In genomic region chr4:59322056-59322455, GRCm38 (mm10) we compare ENCODE assay signal across 18 mouse cellular contexts.
DNase-seq lines count a peak whose midpoint lies in the region; ATAC-seq and TF ChIP-seq lines count a peak whose summit lies in the region.
"Had no signal": no experiment of that assay in that cellular context is flagged by ENCODE, and none has a peak within 500 bp of the region (broad histone marks: within the 10 kb centered on the region; RNA-seq: fewer than 3 reads in every experiment).

No protein-coding gene starts in this region.

- no peak for TF ChIP-seq POLR2A in embryonic fibroblast, embryonic 13.5 days (IDR thresholded peaks at IDR 0.05; ENCODE audit: low read depth, low read length)

- peak overlapping the region; percentile 64 for H3K27ac ChIP-seq in hindbrain, embryonic 10.5 days
- no peak overlapping the region for H3K27ac ChIP-seq in hindbrain, embryonic 16.5 days (ENCODE audit: low read depth, low read length)
- H3K27ac ChIP-seq in midbrain, embryonic 10.5 days (replicated peaks): peak overlapping the region; percentile 46; the same call in 1 of the 2 replicates
- no peak overlapping the region for H3K27ac ChIP-seq in midbrain, postnatal 0 days (ENCODE audit: low read depth, low read length)
- H3K27ac ChIP-seq in embryonic fibroblast, embryonic 13.5 days (ENCODE audit: insufficient read depth, low read length): peak overlapping the region; percentile 92
- H3K27ac ChIP-seq in intestine, embryonic 16.5 days (ENCODE audit: low read length): no peak overlapping the region
- H3K27ac ChIP-seq: forebrain, embryonic 15.5 days; heart, embryonic 13.5 days; hindbrain, embryonic 12.5 days; hindbrain, postnatal 0 days had no signal

- no peak for ATAC-seq in hindbrain, embryonic 16.5 days
- ATAC-seq in midbrain, postnatal 0 days (ENCODE audit: low FRiP score): no peak
- no peak for ATAC-seq in intestine, embryonic 16.5 days

- H3K36me3 ChIP-seq in hindbrain, embryonic 10.5 days: no peaks in the 10 kb centered on the region
- H3K36me3 ChIP-seq in hindbrain, embryonic 16.5 days (ENCODE audit: control insufficient read depth, insufficient read depth, low read length): no peaks in the 10 kb centered on the region
- no peaks in the 10 kb centered on the region for H3K36me3 ChIP-seq in midbrain, embryonic 10.5 days
- no peaks in the 10 kb centered on the region for H3K36me3 ChIP-seq in midbrain, postnatal 0 days (ENCODE audit: insufficient read depth, low read length)
- no peaks in the 10 kb centered on the region for H3K36me3 ChIP-seq in intestine, embryonic 16.5 days (ENCODE audit: control insufficient read depth, insufficient read depth, low read length)
- H3K36me3 ChIP-seq: forebrain, embryonic 15.5 days; heart, embryonic 13.5 days; hindbrain, embryonic 12.5 days had no signal

- H3K9ac ChIP-seq in hindbrain, embryonic 16.5 days (ENCODE audit: low read depth, low read length): no peak overlapping the region
- no peak overlapping the region for H3K9ac ChIP-seq in midbrain, postnatal 0 days (replicated peaks; ENCODE audit: low read length, poor library complexity, severe bottlenecking)
- H3K9ac ChIP-seq in intestine, embryonic 16.5 days (ENCODE audit: low read depth, low read length): no peak overlapping the region
- H3K9ac ChIP-seq: forebrain, embryonic 15.5 days; heart, embryonic 13.5 days; hindbrain, embryonic 12.5 days had no signal

- H3K9me3 ChIP-seq in hindbrain, embryonic 10.5 days: no peaks in the 10 kb centered on the region
- no peaks in the 10 kb centered on the region for H3K9me3 ChIP-seq in hindbrain, embryonic 16.5 days (ENCODE audit: control insufficient read depth, low read length)
- H3K9me3 ChIP-seq in midbrain, embryonic 10.5 days (replicated peaks): no peaks in the 10 kb centered on the region
- H3K9me3 ChIP-seq in midbrain, postnatal 0 days (ENCODE audit: low read length): no peaks in the 10 kb centered on the region
- no peaks in the 10 kb centered on the region for H3K9me3 ChIP-seq in intestine, embryonic 16.5 days (ENCODE audit: control insufficient read depth, low read length)
- H3K9me3 ChIP-seq: forebrain, embryonic 15.5 days; heart, embryonic 13.5 days; hindbrain, embryonic 12.5 days had no signal

- H3K27me3 ChIP-seq in hindbrain, embryonic 10.5 days (ENCODE audit: insufficient read depth, poor library complexity, severe bottlenecking): no peaks in the 10 kb centered on the region
- no peaks in the 10 kb centered on the region for H3K27me3 ChIP-seq in hindbrain, embryonic 16.5 days (replicated peaks; ENCODE audit: control insufficient read depth, insufficient read depth, low read length)
- H3K27me3 ChIP-seq in midbrain, embryonic 10.5 days (ENCODE audit: low read depth, poor library complexity, severe bottlenecking): no peaks in the 10 kb centered on the region
- H3K27me3 ChIP-seq in midbrain, postnatal 0 days (ENCODE audit: insufficient read depth, low read length): no peaks in the 10 kb centered on the region
- no peaks in the 10 kb centered on the region for H3K27me3 ChIP-seq in intestine, embryonic 16.5 days (replicated peaks; ENCODE audit: control insufficient read depth, insufficient read depth, low read length)
- H3K27me3 ChIP-seq: forebrain, embryonic 15.5 days; heart, embryonic 13.5 days; hindbrain, embryonic 12.5 days had no signal

- no peak for TF ChIP-seq CTCF in midbrain, postnatal 0 days (IDR thresholded peaks at IDR 0.05)
- no peak for TF ChIP-seq CTCF in embryonic fibroblast, embryonic 13.5 days (IDR thresholded peaks at IDR 0.05; ENCODE audit: borderline replicate concordance, insufficient read depth, low read length)

- H3K4me1 ChIP-seq in hindbrain, embryonic 10.5 days (replicated peaks): peaks cover 29% of the 10 kb centered on the region
- peaks cover 3% of the 10 kb centered on the region; the same call in 1 of the 2 replicates for H3K4me1 ChIP-seq in hindbrain, embryonic 16.5 days (ENCODE audit: control insufficient read depth, insufficient read depth, low read depth, low read length)
- peaks cover 23% of the 10 kb centered on the region for H3K4me1 ChIP-seq in midbrain, embryonic 10.5 days
- H3K4me1 ChIP-seq in midbrain, postnatal 0 days (ENCODE audit: insufficient read depth, low read length): no peaks in the 10 kb centered on the region
- peaks cover 40% of the 10 kb centered on the region for H3K4me1 ChIP-seq in embryonic fibroblast, embryonic 13.5 days (ENCODE audit: control insufficient read depth, insufficient read depth, low read length)
- peaks cover 18% of the 10 kb centered on the region for H3K4me1 ChIP-seq in intestine, embryonic 16.5 days (ENCODE audit: control insufficient read depth, insufficient read depth, low read length)

- DNase-seq in hindbrain, embryonic 10.5 days (ENCODE audit: low spot score): no peak
- no peak for DNase-seq in midbrain, embryonic 10.5 days (ENCODE audit: low spot score)
- DNase-seq in midbrain, postnatal 0 days (ENCODE audit: low spot score): no peak
- peak; percentile 1 for DNase-seq in urinary bladder, postnatal 25 days (ENCODE audit: low spot score)
- DNase-seq in urinary bladder, postnatal 36 days (ENCODE audit: low spot score in 2 of 2): no peak
- DNase-seq: adrenal gland, adult 8-10 months; adrenal gland, postnatal 36 days; cerebellum, adult 2 months; cerebellum, postnatal 10 days; gastrocnemius, postnatal 10 days; heart, postnatal 36 days had no signal

- no peak overlapping the region for H3K4me3 ChIP-seq in hindbrain, embryonic 10.5 days
- H3K4me3 ChIP-seq in hindbrain, embryonic 16.5 days (ENCODE audit: low read length): no peak overlapping the region
- no peak overlapping the region for H3K4me3 ChIP-seq in midbrain, embryonic 10.5 days
- H3K4me3 ChIP-seq in midbrain, postnatal 0 days (ENCODE audit: low read depth, low read length): no peak overlapping the region
- no peak overlapping the region for H3K4me3 ChIP-seq in embryonic fibroblast, embryonic 13.5 days (ENCODE audit: insufficient read depth, low read length)
- H3K4me3 ChIP-seq in intestine, embryonic 16.5 days (ENCODE audit: low read length): no peak overlapping the region
- H3K4me3 ChIP-seq: forebrain, embryonic 15.5 days; heart, embryonic 13.5 days; hindbrain, embryonic 12.5 days had no signal

- H3K4me2 ChIP-seq in hindbrain, embryonic 16.5 days (ENCODE audit: low read length): no peak overlapping the region
- no peak overlapping the region for H3K4me2 ChIP-seq in midbrain, postnatal 0 days (ENCODE audit: low read depth, low read length, poor library complexity, severe bottlenecking)
- no peak overlapping the region for H3K4me2 ChIP-seq in intestine, embryonic 16.5 days (ENCODE audit: low read depth, low read length)
- H3K4me2 ChIP-seq: forebrain, embryonic 15.5 days; heart, embryonic 13.5 days; hindbrain, embryonic 12.5 days had no signal

- 68% methylated on average over 6 of the region's 6 CpGs for WGBS in hindbrain, embryonic 10.5 days
- WGBS in hindbrain, embryonic 16.5 days: 68% methylated on average over 6 of the region's 6 CpGs
- 72% methylated on average over 6 of the region's 6 CpGs for WGBS in midbrain, embryonic 10.5 days
- WGBS in midbrain, postnatal 0 days: 80% methylated on average over 6 of the region's 6 CpGs
- WGBS in intestine, embryonic 16.5 days: 90% methylated on average over 6 of the region's 6 CpGs

Comparison
In these comparisons a context has a peak if more than half of its experiments do, and no peak if none do; other contexts are left out.
1. H3K27ac ChIP-seq: peak in hindbrain, embryonic 10.5 days (single experiment), midbrain, embryonic 10.5 days (single experiment) and embryonic fibroblast, embryonic 13.5 days (single experiment); none in hindbrain, embryonic 16.5 days (single experiment), midbrain, postnatal 0 days (single experiment) and intestine, embryonic 16.5 days (single experiment).